Mouse (Mus musculus) retina, embryonic 14.5 days (tissue): ENCODE data around the gene Dnah2.

ENCODE experiments used
- DNase-seq: peaks from one replicate; pipeline ENCODE4 v3.0.0-alpha.2; 2015; ENCODE audit warnings: low spot score

Dnah2 gene

DNA sequence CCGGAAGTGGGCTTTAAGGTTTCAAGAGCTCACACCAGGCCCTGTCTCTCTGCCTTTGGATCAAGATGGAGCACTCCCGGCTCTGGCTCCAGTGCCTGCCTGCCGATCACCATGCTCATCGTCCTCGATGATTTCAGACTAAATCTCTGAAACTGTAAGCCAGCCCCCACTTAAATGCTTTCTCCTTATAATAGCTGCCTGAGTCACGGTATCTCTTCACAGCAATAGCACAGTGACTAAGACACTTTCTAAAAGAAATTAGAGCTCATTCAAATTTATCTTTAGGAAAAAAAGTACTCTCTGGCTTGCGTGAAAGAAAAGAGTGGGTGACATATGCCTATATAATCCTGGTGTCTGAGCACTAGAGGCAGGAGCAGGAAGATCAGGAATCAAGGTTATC lies 84.9 kb downstream of the Dnah2 start:
- no peak for DNase-seq

DNA sequence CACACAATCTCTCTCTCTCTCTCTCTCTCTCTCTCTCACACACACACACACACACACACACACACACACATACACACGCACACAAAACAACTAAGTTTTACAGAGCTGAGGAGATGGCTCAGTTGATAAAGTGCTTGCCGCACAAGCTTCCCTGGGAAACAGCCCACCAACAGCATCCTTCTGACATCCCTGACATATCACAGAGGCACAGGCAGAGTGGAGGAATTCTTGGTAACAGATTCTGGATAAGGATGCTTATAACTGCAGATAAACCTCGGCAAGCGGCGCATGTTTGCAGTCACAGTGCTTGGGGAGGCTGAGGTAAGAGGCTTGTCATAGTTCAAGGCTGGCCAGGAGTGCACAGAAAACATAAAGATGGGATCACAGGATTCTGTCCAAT lies 87.3 kb downstream of the Dnah2 start:
- DNase-seq: no peak

DNA sequence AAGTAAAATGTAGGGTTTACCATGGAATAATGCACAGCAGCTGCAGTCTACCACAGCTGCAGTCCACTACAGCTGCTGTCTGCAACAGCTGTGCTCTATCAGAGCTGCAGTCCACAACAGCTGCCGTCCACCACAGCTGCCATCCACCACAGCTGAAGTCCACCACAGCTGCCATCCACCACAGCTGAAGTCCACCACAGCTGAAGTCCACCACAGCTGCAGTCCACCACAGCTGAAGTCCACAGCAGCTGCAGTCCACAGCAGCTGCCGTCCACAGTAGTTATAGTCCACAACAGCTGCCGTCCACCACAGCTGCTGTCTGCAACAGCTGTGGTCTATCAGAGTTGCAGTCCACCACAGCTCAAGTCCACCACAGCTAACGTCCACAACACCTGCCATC lies 89.0 kb downstream of the Dnah2 start:
- DNase-seq: no peak

DNA sequence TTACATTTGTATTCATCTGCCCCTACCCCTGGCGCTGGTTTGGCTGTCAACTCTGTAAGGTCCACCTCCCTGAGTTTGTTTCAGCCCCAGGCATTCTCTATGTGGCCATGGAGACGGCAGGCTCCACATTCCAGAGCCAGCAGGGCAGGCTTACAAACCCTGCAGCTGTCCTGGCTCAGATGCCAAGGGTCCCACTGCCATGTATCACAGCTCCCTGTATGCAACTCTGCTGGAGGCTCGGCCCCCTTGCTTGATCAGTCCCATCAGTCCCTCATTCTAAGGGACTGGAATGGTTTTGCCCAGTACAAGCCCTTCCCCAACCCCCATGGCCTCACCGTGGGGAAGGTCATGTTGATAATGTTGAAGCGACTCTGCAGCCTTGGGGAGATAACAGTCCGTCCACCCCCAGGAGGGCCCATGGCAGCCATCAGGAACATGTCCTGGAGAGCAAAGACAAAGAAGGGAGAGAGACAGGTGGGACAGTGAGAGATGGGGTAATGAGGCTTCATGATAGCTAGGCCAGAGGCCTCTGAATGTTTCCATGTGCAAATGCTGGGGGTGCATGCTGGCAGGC lies 91.8 kb downstream of the Dnah2 start:
- peak; percentile 36 for DNase-seq

DNA sequence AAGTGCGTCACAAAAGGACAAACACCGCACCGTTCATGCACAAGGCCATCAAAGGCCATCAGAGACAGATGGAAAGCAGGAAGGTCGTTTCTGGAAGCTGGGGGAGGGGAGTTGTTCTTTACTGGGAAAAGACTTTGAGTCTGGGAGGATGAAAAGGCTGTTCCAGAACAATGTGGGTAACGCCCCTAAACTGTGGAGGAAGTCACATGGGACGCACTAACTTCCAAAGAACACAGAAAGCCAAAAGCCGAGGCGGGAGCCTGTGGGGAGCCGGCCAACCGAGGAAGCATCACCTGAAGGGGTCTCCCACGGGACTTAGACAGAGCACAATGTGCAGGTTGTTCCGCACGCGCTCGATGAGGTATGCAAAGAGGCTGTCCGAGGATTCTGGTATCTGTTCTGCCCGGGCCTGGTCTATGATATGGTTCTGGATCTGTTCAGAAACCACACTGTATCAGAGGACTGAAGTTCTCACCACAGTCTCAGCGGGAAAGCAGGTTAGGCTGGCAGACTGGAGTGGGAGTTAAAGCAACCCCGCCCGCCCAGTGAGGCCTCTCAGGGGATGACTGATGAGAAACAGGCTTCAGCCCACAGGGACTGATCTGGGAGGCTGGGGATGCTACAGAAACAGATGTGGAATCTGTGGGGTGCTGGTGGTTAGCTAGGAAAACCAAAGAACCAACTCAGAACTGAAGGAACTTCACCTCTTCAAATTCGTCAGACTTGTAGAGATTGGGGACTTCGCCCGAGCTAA lies 96.6 kb downstream of the Dnah2 start:
- DNase-seq: no peak

DNA sequence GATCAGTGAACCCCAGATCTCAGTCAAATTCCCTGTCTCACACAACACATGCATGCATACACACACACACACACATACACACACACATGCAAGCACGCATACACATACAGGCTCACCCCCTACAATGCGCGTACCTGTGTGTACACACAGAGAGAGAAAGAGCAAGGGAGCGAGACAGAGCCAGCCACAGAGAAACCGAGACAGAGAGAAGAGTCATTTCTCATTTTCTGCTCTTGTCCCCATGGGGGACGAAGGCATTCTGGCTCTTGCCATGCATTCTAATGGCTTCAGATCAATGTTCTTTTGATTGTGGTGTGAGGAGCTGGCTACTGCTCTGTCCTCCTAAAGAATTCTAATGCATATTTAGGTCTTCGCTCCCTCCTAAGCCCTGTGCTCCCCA lies 101.6 kb downstream of the Dnah2 start:
- no peak for DNase-seq

DNA sequence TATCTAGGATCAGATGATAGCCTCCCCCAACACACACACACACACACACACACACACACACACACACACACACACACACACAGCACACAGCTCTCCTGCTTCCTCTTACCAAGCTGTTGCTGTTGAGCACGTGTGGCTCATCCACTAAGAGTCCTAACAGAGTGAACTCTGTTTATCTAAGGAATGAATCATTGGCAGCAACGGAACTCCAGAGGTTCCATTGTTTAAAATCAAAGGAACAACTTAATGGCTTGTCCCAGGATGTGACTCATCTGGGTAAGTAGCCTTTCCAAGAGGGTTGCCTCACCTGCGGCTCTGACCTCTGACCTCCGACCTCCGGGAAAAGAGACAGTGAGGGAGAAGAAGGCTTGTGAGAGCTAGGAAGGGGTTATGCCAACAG lies 105.6 kb downstream of the Dnah2 start:
- DNase-seq: no peak

DNA sequence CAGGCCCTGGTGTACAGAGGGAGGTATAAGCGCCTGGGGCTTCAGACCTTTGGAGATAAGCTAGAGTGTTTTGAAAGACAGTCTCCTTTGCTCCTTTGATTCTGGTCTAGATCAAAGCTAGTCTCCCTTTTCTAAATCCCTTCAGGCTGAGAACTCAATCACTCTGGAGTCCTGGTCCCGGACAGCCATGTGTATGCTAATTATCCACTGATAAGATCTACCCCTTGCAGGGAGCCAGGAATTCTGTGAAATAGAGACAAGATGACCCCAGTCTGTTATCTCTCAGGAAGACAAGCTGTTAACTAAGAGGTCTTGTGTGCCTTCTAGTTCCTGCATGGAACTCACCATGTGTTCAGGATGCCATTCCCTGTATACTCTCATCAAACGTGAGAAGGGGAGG lies 111.6 kb downstream of the Dnah2 start:
- no peak for DNase-seq

DNA sequence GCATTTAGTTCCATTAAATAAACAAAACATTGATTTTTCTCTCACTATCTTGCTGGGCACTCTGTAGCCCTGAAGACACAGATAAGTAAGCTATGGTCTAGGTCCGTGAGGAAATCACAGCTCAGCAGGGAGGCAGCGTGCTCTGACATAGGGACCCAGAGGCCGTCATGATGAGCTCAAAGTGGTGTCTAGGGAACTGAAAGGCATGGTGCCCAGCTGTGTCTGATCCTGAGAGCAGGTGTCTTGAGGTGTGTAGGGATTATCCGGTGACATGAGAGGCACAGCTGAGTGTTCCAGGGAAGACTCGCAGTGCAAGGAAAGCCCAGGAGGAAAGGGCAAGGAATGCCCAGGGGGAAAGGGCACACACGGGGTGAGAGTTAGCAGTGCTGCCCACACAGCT lies 115.7 kb downstream of the Dnah2 start:
- no peak for DNase-seq

DNA sequence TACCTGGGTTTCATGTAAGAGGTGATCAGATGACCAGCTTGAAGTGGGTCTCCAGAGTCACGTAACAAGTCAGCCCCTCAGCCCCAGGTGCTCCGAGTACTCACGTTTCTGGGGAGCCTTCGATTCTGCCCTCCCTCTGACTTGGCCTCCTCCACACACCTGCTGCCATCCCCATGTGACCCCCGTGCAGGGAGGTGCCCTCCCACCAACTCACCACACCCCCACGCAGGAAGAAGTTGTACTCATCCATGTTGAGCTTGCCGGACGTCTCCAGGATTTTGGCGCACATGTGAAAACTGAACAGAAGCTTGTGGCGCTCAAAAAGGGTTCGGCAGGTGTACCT lies 116.3 kb downstream of the Dnah2 start:
- DNase-seq: no peak

DNA sequence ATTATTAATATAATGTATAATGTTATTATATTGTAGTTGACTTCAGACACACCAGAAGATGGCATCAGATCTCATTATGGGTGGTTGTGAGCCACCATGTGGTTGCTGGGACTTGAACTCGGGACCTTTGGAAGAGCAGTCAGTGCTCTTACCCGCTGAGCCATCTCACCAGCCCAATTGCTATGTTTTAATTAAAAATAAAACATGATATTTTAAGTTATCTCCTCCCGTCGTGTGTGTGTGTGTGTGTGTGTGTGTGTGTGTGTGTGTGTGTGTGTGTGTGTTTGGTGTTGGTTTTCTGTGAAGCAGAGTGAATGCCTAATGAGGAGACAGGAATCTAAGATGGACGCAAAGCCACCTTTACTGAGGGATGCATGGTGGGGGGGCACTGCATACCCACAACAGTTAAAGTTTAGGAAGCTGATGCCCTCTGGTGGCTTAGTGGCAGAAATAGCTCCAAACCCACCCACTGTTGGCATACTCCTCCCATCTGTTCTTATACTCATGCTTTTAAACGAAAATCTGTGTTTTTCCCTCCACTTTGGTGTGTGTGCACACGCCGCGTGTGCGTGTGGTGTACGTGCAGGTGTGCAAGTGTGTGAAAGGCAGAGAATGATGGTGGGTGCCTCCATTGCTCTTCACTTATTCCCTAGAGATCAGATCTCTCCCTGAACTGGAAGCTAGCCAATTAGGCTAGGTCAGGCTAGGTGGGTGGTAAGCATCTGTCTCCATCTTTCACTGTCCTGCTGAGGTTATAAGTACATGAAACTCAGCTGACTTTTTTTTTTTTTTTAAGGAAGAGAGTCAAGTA lies 116.9 kb downstream of the Dnah2 start:
- DNase-seq: peak; percentile 92

DNA sequence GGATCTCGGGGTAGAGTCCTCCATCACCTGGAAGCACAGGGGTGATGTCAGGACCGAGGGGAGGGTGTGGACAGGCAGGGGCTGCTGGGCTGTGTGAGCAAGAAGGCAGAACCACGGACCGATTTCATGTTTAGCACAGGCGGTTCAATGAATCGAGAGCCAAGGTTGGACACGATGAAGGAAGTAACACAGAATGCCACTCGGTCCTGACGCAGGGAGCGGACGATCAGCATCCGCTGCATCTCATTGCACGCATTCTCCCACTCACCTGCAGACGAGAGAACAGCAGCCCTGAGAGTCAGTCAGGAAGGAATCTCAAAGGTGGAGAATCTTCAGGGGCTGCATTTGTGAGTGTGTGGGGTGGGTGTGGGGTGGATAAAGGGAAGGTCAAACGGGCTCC lies 118.3 kb downstream of the Dnah2 start:
- DNase-seq: no peak

DNA sequence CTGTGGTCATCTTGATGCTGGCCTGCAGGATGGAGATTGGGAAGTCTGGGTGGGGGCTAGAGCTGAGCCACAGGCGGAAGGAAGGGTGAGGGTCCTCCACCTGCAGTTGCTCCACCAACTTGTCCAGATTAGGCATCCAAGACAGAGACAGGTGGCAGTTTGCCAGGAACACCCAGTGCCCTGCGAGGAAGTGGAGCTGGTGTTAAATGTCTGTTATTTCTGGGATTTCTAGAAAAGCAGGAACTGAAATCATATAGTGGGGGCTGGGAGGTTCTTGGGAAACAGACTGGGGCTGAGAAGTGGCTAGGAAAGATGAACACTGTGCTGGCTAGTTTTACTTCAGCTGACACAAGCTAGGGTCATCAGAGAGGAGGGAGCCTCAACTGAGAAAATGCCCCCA lies 119.6 kb downstream of the Dnah2 start:
- no peak for DNase-seq

DNA sequence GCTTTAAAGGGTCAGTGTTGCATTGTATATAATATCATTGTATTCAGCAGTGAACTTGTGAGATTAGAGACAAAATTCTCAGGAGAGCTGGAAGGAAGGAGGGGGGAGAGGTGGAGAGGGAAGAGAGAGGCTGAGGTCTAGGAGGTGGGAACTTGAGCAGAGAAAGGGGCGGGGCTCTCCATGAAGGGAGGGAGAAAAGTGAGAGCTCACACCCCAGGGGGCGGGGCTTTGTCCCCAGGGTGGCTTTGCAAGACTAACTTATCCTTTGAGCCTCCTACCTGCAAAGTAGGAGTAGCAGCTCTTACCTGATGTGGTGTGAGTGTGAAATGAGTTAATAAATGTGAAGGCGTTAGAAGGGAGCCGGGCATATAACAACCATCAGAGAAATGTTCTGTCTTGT lies 120.2 kb downstream of the Dnah2 start:
- no peak for DNase-seq

DNA sequence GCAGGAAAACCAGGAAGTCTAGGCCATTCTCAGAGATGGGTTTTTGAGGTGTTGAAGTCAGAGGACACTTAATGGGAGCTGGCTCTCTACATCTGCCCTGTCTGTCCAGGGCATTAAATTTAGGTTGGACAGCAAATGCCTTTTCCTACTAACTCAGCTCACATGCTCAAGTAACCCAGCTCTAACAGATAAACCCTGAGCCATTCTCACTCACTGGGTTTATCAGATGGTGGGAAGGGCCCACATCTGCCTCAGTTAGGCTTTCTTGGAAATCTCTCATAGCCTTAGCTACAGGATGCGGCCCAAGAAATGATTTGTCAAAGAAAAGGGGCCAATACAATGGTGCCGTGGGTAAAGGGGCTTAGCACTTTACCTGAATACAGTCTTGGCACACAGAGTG lies 122.7 kb downstream of the Dnah2 start:
- DNase-seq: no peak

DNA sequence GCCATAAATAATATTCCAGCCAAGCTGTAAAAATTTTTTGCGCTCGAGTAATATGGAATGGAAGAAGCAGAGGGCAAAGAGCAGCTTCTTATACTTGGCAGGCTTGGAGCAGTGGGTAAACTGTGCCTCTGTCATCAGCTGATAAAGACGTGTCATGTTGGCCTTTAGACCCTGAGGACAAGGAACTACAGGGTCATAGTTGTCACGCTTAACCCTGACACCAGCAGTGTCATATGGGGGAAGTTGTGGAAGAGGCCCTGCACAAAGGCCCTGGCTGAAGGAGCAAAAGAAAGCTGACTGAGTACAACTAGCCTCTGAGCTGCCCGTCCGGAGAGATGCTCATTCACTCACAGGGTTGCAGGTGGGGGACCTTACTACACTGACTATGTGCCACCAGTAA lies 125.0 kb downstream of the Dnah2 start:
- no peak for DNase-seq

DNA sequence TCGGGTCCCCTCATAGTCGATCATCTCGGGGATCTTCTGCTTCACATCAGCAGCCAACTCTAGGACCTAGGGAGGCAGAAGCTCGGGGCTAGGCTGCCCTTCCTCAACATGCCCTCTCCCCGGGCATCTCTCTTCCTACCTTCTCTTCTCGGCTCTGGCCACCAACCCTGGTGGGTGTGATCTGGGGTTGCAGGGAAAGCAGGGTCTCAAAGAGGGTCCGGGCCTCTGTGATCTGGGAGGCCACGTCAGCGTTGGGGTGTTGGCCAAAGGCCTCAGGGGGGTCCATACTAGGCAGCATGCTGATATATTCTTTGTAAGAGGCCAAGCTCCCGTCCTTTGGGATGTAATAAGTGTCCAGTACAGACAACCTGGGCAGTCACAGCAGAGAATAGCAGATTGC lies 126.1 kb downstream of the Dnah2 start:
- no peak for DNase-seq

DNA sequence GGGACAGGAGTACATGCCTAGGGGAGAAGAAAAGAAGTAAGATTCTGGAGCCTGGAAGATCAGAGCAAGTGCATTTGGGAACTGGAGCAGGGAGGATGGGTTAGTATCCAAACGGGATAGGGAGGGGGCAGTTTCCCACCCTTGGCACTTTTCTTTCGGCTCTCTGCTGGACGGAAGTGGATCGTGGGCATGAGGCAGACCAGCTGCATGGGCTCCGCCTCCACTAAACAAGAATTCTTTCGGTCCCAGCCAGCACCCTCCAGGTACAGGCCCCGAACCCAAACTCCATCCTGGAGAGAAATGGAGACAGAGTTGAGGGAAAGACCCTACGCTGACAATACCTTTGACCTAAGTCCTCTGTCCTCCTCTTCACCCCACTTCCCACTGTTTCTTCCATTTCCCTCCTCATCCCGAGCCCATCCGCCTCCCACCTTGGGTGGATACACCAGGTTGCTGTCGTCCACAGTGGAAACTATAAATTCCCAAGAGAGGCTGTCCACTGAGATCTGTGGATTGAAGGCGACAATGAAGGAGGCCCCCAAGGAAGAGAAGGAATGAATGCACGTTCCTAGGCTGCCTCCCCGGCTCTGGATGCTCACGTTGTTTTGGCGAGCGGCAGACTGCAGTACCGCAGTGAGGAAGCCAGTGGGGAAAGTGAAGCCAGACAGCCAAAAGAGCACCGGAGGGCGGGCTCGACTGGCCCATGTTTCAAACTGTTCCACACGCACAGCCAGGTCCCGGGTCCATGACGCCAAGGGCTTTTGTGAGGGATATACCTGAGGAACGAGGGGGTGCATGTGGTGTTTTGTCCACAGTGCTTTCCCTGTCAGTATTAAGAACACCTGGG lies 127.6 kb downstream of the Dnah2 start:
- no peak for DNase-seq

DNA sequence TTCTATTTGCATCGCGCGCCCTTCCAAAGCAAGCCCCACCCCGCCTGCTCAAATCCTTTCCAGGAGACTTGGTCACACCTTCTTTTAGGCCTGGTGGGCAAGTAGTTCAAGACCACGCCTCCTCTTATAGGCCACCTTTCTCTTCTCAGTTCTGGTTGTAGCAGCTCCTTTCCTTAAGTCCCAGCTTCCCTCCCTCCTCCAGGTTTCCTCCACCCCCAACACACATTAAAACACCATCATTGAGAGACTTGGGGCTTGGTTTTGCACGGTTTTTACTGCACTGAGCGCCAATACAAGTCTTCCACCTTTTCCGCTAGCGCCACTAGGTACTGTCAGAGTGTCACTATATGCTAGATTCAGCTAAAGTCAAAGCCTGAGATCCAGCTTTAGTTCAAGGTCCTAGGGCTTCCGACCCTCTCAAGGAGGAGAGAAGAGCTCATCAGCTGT lies 128.3 kb downstream of the Dnah2 start:
- DNase-seq: no peak

DNA sequence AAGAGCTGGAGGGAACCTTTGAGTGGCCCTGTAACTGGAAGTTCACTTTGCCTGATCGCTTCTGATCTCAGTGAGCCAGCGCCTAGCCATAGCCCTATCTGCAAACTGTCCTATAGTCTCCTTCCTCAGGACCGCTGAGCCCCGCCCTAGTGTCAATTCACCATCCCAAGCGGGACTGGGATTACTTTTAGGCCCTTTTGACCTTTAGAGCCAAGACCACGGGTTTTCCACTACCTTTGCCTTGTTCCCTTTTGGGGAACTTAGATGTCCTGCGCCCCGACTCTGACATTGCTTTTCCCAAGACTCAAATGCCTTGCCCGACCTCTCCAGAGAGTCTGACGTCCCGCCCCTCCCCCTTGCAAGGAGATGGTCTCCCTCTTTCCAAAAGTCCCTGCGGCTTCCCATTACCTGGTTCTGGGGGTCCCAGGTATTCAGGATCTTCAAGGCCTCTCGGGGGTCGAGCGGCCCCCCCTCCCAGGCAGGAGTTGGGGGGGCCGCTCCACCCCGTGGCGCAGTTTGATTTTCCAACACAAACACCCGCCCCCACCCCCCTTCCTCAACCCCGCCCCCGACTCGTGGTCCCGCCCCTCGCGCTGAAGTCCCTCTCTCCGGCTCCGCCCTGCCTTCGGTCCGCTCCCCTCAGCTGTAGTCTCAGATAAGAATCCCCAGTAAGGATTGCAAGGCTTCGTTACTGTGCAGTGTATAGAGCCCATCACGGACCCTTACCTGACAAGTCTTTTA lies 128.9 kb downstream of the Dnah2 start:
- DNase-seq: peak; percentile 30

DNA sequence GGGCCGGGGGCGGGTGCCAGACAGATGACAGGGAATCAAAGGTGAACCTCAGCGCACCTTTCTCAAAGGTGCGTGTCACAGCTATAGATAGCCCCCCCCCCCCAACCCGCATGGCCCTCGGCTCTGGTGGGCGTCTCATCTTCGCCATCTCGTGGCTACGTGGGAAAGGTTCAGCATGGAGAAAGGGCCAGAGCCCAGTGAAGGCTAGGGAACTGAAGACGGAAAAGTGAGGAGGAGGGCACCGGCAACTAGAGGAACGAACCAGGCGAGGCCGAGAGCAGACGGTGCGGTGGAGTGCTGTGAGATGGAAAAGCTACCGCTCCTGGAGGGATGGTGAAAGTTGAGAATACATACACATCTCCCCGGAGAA lies 129.5 kb downstream of the Dnah2 start:
- peak; percentile 61 for DNase-seq
